Mouse (Mus musculus) cortical plate, adult 2 months (tissue): ENCODE data around the gene Ap5s1.

Experiments
- CTCF ChIP-seq: fragments of 200-500 bp; IDR thresholded peaks from 2 replicates; pipeline ENCODE4 v1.5.1; 2011; ENCODE audit warnings: mild to moderate bottlenecking, control low read depth, low read length; ENCODE audit not compliant: insufficient read depth; ENCODE audit errors: extremely low read depth
- POLR2A ChIP-seq: fragments of 200-500 bp; IDR thresholded peaks from 2 replicates; pipeline ENCODE4 v1.6.1; 2011; ENCODE audit warnings: mild to moderate bottlenecking, low read length, control low read depth; ENCODE audit not compliant: insufficient read depth; ENCODE audit errors: extremely low read depth

- TF ChIP-seq CTCF (no peak), POLR2A (no peak)
These were observed 18.3 kb downstream of the Ap5s1 start for GRCm38 (mm10) chr2:131225178-131225577.
